Mouse (Mus musculus) gastrocnemius, postnatal 14 days (tissue): Measurements from ENCODE around the gene Cda. TPM values are rescaled to one million over a fixed set of nuclear protein-coding genes. Genes with fewer than 3 reads are reported as not detected.

Experiments
- DNase-seq: peaks from one replicate; pipeline ENCODE4 v3.0.0; 2021; ENCODE audit warnings: mixed read lengths
- intact Hi-C: fragments of 180-260 bp; cut with DNase I; formaldehyde crosslinking; loops from one replicate; pipeline ENCODE4 v1.15.1; 2025; ENCODE audit warnings: low total_unique reads
- total RNA-seq, 2 experiments: library from RNA; stranded (reverse); gene quantifications; 2 replicates each; pipeline ENCODE4 v1.2.3; 2021

Gene Cda
- total RNA-seq, 2 experiments from 2014 or later = 0.55 to 1.9 TPM

DNA sequence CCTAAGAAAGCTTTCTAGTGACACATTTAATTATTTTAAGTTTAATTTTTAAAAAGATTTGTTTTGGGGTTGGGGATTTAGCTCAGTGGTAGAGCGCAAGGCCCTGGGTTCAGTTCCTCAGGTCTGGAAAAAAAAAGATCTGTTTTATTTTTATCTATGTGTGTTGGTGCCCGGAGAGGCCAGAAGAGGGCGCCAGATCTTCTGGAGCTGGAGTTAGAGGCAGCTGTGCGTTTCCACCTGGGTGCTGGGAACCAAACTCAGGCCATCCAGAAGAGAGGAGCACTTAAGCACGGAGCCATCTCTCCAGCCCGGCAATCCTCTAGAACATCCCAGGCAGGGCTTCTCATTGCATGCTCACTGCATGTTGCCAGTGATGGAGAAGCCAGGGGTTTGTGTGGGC lies 51.4 kb downstream of the Cda start:
- intact Hi-C loops = no loop called here
- DNase-seq = no peak

DNA sequence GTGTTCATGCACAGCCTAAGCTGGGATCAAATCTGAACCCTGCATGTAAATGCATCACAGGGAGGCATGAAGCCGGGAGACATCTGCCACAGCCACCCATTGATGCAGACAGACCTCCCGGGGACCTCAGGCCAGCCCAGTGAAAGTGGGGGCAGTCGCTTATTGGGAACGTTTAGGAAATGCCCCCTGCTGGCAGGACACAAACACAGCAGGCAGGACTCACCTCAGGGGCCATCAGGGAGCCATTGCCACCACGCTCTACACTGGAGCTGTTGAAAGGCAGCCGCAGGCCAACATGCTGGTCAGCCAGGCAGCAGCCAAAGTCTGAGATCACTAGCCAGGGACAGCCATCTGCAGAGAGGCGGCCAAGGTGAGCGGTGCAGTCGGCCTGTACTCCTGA lies 52.0 kb downstream of the Cda start:
- intact Hi-C loops = no loop called here
- no peak for DNase-seq

DNA sequence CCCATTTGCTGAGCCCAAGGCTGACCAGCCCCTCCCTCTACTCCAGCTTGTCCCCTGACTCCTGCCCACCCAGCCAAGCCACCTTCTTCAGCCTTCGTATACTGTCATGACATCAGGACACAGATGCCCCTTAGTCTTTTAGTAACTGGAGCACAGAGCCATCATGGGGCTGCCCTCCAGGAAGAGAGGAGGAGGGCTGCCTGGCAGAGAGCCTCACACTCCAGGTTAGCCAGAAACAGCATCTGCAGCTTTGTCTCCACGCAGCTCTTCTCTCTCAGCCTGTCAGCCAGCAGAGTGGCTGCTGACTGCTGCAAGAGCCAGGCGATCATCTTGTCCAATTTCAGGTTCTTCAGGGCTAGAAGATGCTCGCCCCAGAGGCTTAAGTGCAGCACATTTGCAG lies 54.0 kb downstream of the Cda start:
- DNase-seq = no peak
- intact Hi-C loops = no loop called here

DNA sequence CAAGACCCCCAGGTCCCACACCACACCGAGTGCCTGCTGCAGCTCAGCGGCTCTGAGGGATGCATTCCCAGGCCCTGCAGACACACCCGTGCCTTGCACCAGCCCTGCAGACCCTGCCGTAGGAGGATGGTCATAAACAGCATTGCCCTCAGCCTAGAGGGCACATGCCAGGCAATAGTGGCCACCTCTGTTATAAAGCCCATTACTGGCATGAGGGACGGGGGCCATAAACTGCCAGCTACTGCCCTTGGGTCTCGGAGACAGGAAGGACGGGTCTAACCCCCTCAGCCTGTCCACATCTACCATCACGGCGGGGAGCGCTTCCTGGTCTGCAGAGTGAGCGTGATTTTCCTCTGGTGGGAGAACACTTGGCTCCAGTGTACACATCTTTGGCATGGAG lies 54.8 kb downstream of the Cda start:
- intact Hi-C loops = no loop called here
- DNase-seq = no peak

DNA sequence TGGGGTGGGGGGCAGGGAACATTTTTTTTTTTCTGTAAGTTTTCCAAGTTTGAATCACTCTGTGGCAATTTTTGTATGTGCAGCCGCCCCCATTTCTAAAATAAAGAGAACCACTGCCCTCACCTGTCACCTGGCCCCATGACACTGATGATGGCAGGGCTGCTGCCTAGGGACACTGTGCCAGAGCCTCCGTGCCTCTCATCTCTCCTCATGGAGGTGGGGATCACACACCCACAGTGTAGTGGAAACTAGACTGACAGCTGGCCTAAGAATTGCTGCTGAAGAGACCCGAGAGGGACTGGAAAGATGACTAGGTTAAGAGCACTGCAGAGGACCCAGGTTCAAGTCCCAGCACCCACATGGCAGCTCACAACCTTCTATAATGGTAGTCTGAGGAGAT lies 55.7 kb downstream of the Cda start:
- DNase-seq = no peak
- intact Hi-C loops = no loop called here

DNA sequence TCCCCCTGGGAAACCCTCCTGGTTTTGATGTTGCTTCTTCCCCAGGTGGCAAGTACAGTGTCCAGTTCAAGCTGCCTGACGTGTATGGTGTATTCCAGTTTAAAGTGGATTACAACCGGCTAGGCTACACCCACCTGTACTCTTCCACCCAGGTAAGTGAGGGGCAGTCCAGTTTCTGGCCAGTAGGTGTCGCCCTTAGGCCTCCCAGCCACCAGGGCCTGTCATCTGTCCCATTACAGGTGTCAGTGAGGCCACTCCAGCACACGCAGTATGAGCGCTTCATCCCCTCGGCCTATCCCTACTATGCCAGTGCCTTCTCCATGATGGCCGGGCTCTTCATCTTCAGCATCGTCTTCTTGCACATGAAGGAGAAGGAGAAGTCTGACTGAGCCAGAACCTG lies 56.2 kb downstream of the Cda start:
- intact Hi-C loops = no loop called here
- no peak for DNase-seq

DNA sequence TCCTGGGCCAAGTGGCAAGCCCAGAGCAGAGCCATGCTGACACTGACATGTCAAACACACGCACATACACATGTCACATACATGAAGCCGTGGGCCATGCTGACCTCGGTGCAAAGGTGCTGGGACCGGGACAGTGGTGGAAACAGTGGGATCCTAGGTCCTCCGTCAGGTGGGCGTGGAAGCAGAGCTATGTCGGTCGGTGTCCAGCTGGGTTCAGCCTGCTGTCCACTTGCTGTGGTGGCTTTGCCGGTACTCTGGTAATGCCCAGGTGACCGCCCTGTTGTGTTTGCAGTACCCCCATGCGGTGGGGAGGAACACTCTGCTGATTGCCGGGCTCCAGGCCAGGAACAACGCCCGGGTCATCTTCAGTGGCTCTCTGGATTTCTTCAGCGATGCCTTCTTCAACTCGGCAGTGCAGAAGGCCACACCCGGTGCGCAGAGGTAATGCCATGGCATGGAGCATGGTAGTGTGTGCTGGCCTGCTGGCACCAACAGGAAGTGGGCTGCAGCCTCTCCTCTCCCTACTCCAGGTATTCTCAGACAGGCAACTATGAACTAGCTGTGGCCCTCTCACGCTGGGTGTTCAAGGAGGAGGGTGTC lies 57.4 kb downstream of the Cda start:
- no peak for DNase-seq
- intact Hi-C loops = no loop called here

DNA sequence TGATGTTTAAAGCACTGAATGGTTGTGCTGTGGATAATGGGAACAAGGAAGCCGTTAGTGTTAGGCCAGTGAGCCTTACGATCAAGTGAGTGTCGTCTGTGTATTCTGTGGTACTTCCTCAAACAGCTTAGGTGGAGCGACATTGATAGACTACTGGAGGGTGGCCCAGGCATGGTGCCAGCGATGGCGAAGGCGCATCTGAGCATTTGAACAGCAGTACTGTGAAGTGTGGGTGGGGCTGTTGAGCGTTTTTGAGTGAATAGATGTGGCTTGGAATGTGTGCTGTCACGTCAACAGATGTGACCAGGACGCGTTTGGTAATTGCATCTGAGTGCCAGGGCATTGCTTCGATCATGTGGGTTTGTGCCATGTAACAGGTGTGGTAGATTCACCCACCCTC lies 60.1 kb downstream of the Cda start:
- intact Hi-C loops = no loop called here
- DNase-seq = no peak

DNA sequence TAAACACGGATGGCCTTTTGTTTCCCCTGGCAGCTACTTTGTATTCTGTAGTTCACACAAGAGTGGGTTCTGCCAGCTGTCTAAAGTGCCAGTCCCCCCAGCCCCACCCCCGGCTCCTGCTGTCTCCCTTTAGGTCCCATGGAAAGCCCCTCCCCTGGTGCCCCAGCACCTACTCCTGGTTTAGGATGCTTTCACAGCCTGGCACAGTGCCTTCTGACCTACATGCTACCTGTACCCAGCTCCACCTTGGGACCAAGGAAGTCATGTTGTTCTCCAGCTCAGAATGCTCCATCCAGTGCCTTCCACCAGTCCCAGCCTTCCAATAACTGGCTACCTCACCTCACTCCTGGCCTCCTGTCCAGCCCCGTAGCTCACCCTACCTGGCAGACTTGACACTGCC lies 60.8 kb downstream of the Cda start:
- DNase-seq = no peak
- intact Hi-C loops = no loop called here

DNA sequence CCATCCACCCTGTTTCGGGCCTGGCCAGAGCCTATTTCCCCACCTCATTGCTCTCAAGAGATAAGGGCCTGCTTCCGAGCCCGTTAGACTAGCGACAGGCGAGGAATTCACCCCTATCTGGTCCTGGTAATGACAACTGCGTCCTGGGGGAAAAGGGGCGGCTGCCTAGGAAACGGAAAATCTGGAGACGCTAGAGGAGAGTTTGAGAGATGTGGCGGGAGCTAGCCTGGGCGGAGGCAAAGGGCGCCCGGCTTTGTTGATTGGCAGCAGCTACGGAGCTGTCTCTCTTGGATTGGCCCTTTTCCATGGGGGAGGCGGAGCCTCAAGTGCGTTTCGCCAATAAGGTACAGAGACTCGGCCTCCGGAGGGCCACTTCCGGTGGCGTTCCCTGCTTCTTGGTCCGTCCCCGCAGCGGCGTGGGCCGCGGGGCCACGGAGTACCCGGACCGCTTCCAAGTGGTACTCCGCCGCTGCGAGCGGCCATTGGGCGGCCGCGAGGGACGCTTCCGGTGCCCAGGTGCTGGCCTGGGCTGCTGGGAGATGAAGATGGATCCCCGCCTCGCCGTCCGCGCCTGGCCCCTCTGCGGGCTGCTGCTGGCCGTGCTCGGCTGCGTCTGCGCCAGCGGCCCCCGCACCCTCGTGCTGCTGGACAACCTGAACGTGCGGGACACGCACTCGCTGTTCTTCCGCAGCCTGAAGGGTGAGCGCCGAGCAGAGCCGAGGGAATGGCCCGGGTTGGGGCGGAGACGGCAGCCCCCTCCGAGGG lies 63.3 kb downstream of the Cda start, which contains the start of gene Ddost:
Gene Ddost, plus strand, starts transcription at position 391 of the 765 bp plus-strand sequence.
- peak; percentile 99 for DNase-seq

DNA sequence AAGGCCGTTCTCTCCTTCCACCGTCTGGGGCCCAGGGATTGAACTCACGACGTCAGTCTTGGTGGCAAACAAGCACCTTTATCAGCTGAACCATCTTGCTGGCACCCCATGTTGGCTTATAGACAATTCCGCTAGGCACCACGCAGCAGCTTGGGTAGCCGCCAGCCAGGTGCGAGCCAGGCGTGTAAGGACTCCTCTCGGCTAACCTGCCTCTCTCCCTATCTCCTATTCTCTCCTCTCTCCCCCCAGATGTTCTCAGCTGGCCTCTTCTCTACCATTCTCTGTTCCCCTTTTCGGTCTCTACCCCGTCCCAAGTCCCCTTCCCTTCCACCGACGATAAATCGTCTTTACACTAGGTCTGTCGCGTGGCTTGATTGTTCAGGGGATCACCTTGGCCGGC lies 64.0 kb downstream of the Cda start:
- intact Hi-C loops = no loop called here
- no peak for DNase-seq

More for the DNA sequence above, 63.3 kb downstream of the Cda start, which contains the start of gene Ddost:
- intact Hi-C loops = no loop called here

DNA sequence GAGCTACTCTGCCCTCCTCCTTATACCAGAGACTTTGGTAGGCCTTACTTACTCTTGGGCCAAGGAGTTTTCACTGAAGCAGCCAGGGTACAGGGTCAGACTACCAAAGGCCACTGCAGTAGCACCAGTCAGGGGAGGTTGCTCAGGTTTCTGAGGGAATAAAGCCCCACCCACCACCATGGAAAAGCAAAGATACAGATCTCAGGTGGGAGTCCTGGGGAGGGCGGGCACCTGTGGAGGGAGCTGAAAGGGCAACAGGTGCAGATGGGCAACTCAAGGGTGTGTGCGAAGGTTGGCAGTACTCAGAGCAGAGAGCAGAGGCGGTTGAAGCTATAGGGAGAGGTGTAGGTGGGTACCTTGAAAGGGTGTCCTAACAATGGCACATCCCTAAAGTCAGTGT lies 64.8 kb downstream of the Cda start:
- no peak for DNase-seq
- intact Hi-C loops = no loop called here

DNA sequence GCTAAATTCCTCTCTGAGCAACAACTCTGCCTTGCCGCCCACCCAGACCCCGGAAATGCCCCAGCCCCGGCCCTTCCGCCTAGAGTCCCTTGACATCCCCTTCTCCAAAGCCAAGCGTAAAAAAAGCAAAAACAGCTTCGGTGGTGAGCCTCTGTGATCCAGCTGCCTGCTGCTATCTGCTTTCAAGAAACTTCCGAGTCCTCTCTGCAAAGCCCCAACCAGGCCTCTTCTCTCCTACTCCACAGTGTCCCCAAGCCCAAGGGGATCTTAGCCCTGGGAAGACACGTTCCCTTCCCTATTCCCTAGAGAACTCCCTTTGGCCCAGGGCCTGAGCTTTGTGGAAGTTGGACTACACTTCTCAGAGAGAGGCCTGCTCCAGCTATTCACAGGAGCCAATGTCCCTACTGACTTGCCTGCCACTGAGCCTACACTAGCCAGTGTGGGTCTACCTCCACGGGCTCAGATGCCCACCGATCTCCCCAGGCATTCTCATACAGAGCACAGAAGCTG lies 66.5 kb downstream of the Cda start:
- DNase-seq = no peak
- intact Hi-C loops = no loop called here

DNA sequence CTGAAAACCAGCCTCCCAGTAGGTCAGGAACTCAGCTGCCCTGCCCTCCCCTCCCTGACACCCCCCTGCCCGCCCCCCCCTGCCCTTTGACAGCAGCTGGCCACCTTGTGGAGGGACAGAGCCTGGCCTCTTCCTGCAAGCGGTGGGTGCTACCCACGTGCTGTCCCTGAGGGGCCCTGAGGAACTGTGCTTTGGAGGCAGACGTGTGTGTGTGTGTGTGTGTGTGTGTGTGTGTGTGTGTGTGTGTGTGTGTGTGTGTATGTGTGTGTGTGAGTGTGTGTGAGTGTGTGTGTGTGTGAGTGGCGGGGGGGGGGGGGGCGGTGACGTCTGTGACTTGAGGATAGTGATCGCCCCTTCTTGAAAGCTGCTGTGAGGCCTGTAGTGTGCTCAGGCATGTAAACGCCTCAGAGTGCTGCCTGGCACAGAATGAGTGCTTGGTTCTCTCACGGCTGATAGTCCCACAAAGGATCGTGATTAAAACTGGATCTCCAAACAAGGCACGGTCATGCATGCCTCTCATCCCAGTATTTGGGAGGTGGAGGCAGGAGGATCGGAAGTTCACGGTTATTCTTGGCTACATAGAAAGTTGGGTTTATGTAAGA lies 73.7 kb downstream of the Cda start:
- intact Hi-C loops = no loop called here
- no peak for DNase-seq

DNA sequence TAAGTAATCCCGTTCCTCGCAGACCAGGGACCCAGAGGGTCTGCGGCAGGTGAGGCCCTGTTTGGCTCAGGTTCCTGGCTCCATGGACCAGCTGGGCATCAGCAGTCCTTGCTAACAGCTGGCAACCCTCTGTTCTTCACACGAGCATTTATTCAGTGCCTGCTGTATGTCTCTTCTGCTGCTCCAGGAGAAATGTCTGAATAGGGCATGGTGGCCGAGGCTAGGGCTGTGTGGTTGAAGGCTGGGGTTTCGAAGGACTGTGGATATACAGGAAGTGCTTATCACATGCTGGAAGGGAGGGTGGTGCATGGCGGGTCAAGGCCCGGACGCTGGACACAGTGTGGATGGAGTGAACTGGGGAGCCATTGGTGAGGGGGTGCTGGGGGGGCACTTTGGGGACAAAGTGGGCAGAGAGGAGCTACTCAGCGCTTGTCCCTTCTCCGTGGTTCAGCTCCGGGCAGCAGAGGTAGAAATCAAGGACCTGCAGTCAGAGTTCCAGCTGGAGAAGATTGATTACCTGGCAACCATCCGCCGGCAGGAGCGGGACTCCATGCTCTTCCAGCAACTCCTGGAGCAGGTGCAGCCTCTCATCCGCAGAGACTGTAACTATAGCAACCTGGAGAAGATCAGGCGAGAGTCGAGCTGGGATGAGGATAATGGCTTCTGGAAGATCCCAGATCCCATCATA lies 74.4 kb downstream of the Cda start:
- DNase-seq = no peak
- intact Hi-C loops = no loop called here

DNA sequence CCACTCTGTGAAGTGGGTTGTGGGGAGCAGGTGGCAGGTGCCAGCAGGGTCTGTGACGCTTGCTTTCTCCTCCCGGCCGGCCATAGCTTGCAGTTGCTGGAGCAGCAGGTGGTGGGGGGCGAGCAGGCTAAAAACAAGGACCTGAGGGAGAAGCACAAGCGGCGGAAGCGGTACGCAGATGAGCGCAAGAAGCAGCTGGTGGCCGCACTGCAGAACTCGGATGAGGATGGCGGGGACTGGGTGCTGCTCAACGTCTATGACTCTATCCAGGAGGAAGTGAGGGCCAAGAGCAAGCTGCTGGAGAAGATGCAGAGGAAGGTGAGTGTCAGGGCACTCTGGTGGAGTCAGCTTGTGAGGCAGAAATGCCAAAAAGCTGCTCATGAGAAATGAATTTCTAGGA lies 75.8 kb downstream of the Cda start:
- DNase-seq = no peak
- intact Hi-C loops = no loop called here

DNA sequence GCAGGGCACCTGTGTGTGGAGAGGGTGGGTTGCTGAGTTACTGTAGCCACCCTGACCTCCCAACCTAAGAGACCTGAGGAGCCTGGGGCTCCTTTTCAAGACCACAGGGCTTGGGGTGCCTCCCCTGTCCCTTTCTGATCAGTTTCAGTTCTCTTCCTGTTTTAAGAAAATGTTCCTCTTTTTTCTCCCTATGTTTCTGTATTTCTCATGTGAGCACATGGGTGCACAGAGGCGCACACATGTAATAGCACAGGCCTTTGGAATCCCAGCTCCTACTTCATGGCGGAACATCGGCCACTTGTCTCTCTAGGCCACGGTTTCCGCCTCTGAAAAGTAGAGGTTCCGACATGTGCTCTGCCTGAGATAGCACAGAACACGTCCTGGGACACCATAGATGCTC lies 79.1 kb downstream of the Cda start:
- intact Hi-C loops = no loop called here
- DNase-seq = no peak
